Mouse (Mus musculus) liver, embryonic 14.5 days (tissue): Measurements from ENCODE around the gene Des.

Experiments
- CTCF ChIP-seq: IDR thresholded peaks from 2 replicates; pipeline ENCODE4 v1.5.1; 2016; ENCODE audit warnings: antibody characterized with exemption, low read depth, control low read depth
- EP300 ChIP-seq: IDR thresholded peaks from 2 replicates; pipeline ENCODE4 v1.6.1; 2016; ENCODE audit warnings: antibody characterized with exemption, low read depth

DNA sequence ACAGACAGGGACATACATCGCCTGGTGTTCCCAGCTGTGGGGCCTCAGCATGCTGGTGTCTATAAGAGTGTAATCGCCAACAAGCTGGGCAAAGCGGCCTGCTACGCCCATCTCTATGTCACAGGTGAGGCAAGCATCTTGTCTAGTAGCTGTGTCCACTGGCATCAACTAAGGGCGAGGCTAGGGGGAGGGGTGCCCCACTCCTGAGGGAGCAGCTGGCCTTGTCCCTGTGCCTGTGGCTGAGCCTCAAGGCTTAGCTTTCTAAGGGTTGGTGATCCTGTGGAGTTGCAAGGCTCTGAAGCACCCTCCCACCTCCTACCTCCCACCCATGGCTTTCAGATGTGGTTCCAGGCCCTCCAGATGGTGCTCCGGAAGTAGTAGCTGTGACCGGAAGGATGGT, 49.8 kb downstream of the Des start:
- no peak for TF ChIP-seq CTCF
- no peak for TF ChIP-seq EP300
